Mouse (Mus musculus): ENCODE measurements at regions not wholly inside any gene's neighbourhood (a gene's known extent, or its start where the extent isn't known, plus 50 kb on each side); places are given as distances from the start of the nearest gene placed in this dataset.
"Not testable (repeated sequence)": the region's sequence is repeated elsewhere in the genome, so short reads cannot be mapped to it uniquely, and the experiment has no call there.

GRCm38 (mm10) chr15:8766208-8766607 is 55.6 kb upstream of the Slc1a3 start:
- DNase-seq, result not testable (repeated sequence)

- no peak for DNase-seq
These were observed 51.2 kb upstream of the Slc1a3 start for GRCm38 (mm10) chr15:8761741-8762271.

GRCm38 (mm10) chr15:8761132-8761531 is 50.6 kb upstream of the Slc1a3 start:
- no peak for DNase-seq

All from layer of hippocampus, postnatal 36 days (tissue).